Mouse (Mus musculus): ENCODE measurements around the gene Mcemp1. TPM values are rescaled to one million over a fixed set of nuclear protein-coding genes. Genes with fewer than 3 reads are reported as not detected.
A peak's percentile ranks its signal among the peaks of the same experiment; 100 is the strongest.

Mcemp1 gene
- under 1 TPM in 1 of 2 experiments, not detected in 1; 0.24 TPM for total RNA-seq (2021)
- long read RNA-seq, experiment 1, partial matches to known transcripts = 0 of 1 reads
- long read RNA-seq, experiment 1, other reads (novel, unspliced or antisense) = 1 of 1 reads
- long read RNA-seq, experiment 2 = 0 reads

DNA sequence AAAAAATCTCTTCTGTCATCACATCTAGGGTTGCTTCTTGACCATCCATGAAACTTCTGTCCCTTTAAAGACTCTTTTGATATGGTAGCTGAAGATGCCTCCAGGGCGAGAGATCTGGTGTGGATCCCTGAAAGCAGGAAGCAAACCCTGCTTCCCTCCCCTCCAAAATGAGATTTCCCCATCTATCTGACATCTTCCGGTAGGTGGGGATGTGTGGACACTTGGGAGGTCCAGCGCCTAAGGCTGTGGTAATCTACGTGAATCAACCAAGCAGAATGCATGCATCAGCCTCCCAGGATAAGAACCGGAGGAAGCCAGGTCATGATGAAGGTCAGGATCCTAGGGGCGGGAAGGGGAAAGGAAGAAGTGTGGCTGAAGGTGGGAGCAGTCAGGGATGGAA lies at the start of gene Mcemp1:
Gene Mcemp1 (plus strand): TSS at position 248 of the 400 bp plus-strand sequence.
- intact Hi-C loops (cut with DNase I) = no loop called here

DNA sequence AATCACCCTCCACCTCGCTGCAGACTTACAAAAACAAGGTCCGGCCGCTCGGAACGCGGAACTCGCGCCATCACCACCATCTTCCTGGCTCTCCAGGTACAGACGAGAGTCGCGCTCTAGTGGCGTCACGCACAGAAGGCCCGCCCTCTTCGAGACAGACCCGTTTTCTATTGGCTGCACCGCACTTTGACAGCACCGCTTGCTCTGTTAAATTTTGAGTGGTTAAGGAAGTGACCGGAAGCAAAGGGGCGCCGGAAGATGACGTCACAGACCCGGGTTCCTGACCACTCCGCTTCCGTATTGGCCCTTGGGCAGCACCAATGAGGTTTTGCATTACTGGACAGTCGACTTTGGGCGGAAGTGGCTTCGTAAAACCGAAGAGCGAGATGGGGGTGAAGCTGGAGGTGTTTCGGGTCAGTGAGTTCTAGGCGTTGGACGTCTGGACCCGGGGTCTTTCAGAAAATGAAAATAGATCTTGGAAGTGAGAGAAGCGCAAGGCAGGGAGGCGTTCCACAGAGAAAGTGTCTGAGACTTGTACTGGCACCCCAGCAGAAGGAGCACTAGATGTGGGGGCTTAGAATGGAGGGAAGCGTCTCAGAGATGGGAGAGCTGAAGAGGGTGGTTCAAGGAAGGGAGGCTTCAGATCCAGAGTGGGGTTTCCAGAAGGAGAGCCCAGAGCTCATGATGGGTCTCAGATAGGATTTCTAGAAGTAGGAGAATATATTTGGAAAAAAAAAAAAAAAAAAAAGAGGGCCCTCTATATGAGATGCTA lies 44.2 kb upstream of the Mcemp1 start, which contains the start of the genes Xab2 and Pet100:
Gene Xab2 (minus strand): TSS at position 118 of the 772 bp plus-strand sequence.
Gene Pet100 (plus strand): TSS at position 350 of the 772 bp plus-strand sequence.
- intact Hi-C loops (cut with DNase I) = loop anchor here (2.0 kb wide), 1 partner anchor 55 kb away; the partner anchor contains the start of gene Trappc5
- peak; percentile 99 to 100 for DNase-seq (ENCODE audit: low spot score in 2 of 2)

More for the DNA sequence above, at the start of gene Mcemp1:
- no peak for DNase-seq (ENCODE audit: low spot score in 2 of 2)

DNA sequence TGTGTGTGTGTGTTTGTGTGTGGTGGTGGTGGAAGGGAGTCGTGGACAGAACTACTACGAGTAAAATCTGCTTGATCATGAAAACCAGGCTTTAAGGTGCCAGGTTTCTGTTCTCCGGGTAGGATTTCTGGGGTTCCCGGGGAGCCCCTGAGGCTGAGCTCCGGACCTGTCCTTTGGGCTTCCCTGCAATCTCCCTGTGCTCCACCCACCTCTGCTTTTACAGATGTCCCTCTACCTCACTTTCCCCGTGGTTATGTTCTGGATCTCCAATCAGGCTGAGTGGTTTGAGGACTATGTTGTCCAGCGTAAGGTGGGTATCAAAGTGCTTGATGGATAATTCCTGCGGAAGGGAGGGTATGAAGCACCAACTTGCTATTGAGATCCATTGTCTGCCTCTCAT lies 43.4 kb upstream of the Mcemp1 start:
- intact Hi-C loops (cut with DNase I) = no loop called here
- no peak for DNase-seq (ENCODE audit: low spot score in 2 of 2)

GRCm38 (mm10) chr8:3625445-3625844 lies 40.1 kb upstream of the Mcemp1 start, which contains the start of gene Pcp2:
Gene Pcp2 (minus strand): TSS chr8:3625545.
- no peak for DNase-seq (ENCODE audit: low spot score in 2 of 2)
- intact Hi-C loops (cut with DNase I) = no loop called here

DNA sequence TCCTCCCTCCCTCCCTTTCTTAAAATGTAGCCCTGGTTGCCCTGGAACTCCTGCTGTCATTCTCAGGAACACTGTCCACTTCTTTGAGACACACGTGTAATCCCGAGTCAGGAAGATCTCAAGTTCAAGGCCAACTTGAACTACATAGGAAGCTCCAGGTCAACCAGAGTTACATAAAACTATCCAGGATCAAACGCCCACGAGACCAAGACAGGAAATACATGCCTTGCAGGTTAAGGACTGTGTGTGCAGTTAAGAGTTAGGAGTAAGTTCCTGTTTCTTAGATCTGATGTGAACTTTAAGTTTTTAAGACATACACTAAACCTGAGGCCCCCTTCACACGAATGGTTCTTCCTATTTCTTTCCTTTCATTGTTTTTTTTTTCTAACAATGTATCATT lies 38.6 kb upstream of the Mcemp1 start:
- no peak for DNase-seq (ENCODE audit: low spot score in 2 of 2)
- intact Hi-C loops (cut with DNase I) = no loop called here

DNA sequence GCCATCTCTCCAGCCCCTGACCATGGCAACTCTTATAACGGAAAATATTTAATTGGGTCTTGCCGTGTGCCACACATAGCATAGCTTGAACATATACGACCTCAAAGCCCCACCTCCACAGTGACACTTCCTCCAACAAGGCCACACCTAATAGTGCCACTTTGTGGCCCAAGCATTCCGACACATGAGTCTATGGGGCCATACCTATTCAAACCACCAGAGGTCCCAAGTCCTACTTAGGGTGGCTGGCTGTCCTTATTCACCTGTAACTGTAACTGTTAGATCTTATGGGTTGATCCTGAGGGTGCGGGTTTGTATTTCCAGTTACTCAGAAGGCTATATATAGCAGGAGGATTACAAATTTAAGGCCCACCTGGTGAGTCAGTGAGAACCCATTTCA lies 37.5 kb upstream of the Mcemp1 start:
- intact Hi-C loops (cut with DNase I) = no loop called here
- peak; percentile 55 to 61 for DNase-seq (ENCODE audit: low spot score in 2 of 2)

DNA sequence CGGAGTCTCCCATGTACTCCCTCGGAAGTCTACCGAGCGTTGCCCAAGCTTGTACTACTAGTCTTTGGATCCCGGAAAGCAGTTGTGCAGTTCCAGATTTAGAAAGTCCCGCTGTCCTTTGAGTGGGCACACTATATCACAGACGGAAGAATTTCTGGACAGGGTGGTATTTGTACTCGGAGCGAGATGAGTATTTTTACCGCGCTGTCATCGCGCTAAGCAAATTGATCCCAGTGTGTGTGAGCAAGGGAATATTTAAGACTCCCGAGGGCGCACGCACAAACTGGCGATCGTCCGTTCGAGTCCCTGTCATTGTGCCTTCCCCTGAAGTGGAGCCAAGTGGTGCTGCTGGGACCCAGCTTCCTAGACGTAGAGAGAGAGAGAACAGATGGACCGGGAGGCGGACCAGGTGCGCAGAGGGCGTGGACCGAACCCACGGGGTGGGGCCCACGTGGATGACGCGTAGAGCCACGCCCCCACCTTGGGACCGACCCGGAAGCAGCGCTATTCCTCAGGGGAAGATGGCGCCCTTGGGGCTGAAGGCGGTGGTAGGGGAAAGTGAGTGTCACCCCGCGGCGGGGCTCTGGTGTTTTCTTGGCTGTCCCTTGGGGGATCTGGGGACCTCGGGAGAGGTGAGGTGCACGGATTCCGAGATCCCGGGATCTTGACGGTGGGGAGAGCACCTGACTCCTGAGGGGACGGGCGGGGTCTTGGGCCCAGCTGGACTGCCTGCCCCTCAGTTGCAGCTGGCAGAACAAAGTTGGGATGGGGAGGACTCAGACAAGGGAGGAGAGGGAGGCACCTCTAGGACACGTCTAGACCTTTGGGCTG lies 34.7 kb upstream of the Mcemp1 start, which contains the start of gene Stxbp2:
Gene Stxbp2 (plus strand): TSS at position 309 of the 831 bp plus-strand sequence.
- peak; percentile 65 to 85 for DNase-seq (ENCODE audit: low spot score in 2 of 2)
- intact Hi-C loops (cut with DNase I) = no loop called here

GRCm38 (mm10) chr8:3631478-3631875 lies 34.1 kb upstream of the Mcemp1 start:
- DNase-seq (ENCODE audit: low spot score in 2 of 2) = no peak
- intact Hi-C loops (cut with DNase I) = no loop called here

- peak in 1 of 2 experiments; percentile 33 for DNase-seq (ENCODE audit: low spot score in 2 of 2)
- intact Hi-C loops (cut with DNase I) = no loop called here
These were observed 19.8 kb upstream of the Mcemp1 start for GRCm38 (mm10) chr8:3645804-3646203.

- DNase-seq (ENCODE audit: low spot score in 2 of 2) = no peak
- intact Hi-C loops (cut with DNase I) = no loop called here
These were observed 18.6 kb upstream of the Mcemp1 start for GRCm38 (mm10) chr8:3646824-3647531.

DNA sequence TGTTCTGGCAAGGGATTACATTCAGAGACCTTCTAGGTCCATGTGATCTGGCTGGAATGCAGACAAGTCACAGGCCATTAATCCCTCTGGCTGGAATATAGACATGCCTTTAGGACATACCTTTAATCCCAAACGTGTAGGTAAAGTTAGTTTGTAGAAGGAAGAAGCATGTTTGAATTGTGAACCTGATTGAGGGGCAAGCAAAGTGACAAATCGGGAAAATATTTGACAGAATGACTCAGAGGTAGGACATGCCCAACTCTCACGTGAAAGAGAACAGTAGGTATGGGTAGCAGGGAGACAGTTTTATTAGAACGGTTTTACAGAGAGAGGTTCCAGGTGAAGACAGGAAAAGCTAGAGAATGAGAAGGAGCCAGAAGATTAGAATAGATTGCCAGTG lies 18.0 kb upstream of the Mcemp1 start:
- intact Hi-C loops (cut with DNase I) = no loop called here
- DNase-seq (ENCODE audit: low spot score in 2 of 2) = no peak

- intact Hi-C loops (cut with DNase I) = no loop called here
- no peak for DNase-seq (ENCODE audit: low spot score in 2 of 2)
These were observed 17.3 kb upstream of the Mcemp1 start for GRCm38 (mm10) chr8:3648268-3648667.

GRCm38 (mm10) chr8:3648990-3649389 lies 16.6 kb upstream of the Mcemp1 start:
- intact Hi-C loops (cut with DNase I) = no loop called here
- no peak for DNase-seq (ENCODE audit: low spot score in 2 of 2)

- intact Hi-C loops (cut with DNase I) = no loop called here
- DNase-seq (ENCODE audit: low spot score in 2 of 2) = no peak
These were observed 12.7 kb upstream of the Mcemp1 start for GRCm38 (mm10) chr8:3652845-3653244.

DNA sequence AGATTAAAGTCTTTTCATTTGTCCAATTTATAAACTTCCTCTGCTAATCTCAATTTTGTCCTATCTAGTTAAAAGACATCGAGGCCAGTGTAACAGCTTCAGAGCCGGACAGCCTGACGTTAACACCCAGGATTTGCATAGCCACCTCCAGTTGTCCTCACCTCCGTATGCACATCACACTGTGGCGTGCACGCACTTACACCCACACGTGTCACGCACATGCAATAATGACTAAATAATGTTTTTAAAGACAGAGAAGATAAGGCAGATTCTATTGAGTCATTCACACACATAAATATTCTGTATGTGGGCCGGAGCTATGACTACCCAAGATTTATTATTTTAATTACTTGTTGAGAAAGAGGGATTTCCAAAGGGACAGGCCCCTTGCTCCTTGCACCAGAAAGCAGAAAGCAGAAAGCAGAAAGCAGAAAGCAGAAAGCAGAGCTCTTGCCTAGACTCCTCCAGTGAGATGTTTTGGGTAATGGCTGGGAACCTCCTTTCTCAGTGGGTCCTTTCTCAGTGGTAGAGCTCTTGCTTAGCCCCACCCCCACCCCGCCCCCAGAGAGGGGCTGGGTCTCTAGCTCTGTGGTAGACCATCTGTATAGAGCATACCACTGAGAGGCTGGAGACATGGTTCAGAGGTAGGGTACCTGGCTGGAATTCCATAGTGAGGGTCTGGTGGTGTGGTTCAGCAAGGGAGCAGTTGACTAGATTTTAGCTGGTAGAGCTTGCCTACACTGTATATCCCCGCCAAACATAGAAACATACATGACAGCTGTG lies 10.6 kb upstream of the Mcemp1 start:
- intact Hi-C loops (cut with DNase I) = no loop called here
- DNase-seq (ENCODE audit: low spot score in 2 of 2) = no peak

DNA sequence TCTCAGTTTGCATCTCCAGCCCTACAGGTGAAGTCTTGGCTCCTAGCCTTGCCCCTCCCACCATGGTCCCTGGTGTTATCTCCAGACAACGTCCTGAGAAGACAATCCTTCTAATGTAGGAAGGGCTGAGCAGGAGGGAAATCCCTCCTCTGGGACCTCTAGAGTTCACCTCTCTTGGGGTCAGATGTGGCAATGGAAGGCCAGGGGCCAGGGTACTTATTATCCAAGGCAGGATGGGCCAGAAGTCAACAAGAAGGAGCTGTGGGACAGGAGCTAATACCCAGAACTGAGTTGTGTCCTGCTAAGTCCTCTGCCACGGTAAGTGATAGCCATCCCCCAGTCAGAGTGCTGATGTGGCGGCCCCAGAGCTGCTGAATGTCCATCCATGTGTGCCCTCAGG lies 10.0 kb upstream of the Mcemp1 start, which contains the start of gene Retn:
Gene Retn (plus strand): TSS at position 245 of the 400 bp plus-strand sequence.
- no peak for DNase-seq (ENCODE audit: low spot score in 2 of 2)
- intact Hi-C loops (cut with DNase I) = no loop called here

GRCm38 (mm10) chr8:3656725-3657381 lies 8.7 kb upstream of the Mcemp1 start:
- DNase-seq (ENCODE audit: low spot score in 2 of 2) = peak; percentile 49 to 66
- intact Hi-C loops (cut with DNase I) = no loop called here

GRCm38 (mm10) chr8:3660889-3661288 lies 4.7 kb upstream of the Mcemp1 start:
- DNase-seq (ENCODE audit: low spot score in 2 of 2) = no peak
- intact Hi-C loops (cut with DNase I) = no loop called here

All from left cerebral cortex, postnatal 14 days (tissue).